In the genomic region with DNA sequence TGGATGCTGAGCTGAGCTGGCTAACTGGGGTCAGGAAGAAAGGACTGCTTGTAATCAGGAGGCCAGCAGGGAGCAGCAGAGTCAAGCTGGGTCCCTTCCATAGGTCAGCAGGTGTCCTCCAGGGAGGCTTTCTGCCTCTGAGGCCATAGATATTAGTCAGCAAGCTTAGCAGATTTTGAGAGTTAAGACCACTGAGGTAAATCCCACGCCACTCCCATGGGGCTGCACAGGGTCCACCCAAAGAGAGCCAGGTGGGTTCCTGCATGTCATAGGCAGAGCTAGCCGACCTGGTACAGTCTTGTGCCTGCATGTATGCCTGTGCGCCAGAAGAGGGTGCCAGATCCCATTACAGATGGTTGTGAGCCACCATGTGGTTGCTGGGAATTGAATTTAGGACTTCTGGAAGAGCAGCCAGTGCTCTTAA, we compare ENCODE assay signal across 8 mouse cellular contexts.
DNase-seq lines count a peak whose midpoint lies in the region; TF ChIP-seq lines count a peak whose summit lies in the region.

No protein-coding gene starts in this region.

- no peaks in the 10 kb centered on the region for H3K36me3 ChIP-seq in heart, adult 2 months (ENCODE audit: control insufficient read depth, insufficient read depth, low read length)

- peaks cover 20% of the 10 kb centered on the region for H3K4me1 ChIP-seq in heart, adult 2 months (ENCODE audit: control insufficient read depth, insufficient read depth, low read length)

- intact Hi-C loops in heart, adult 2 months (cut with DNase I): loop anchor here (2.0 kb wide), 1 partner anchor 208 kb away; no protein-coding TSS in a partner anchor
- intact Hi-C loops in heart, postnatal 25 days (cut with DNase I): loop anchor here (5.0 kb wide), 2 partner anchors 35 to 210 kb away; no protein-coding TSS in a partner anchor
- intact Hi-C loops in left cerebral cortex, postnatal 14 days (cut with DNase I): no loop called here

- TF ChIP-seq POLR2A in heart, adult 2 months (IDR thresholded peaks at IDR 0.05; ENCODE audit: insufficient read depth, low read depth, low read length): no peak

- no peak for TF ChIP-seq EP300 in heart, adult 2 months (IDR thresholded peaks at IDR 0.05; ENCODE audit: insufficient read depth, low read depth, low read length)

- no peak overlapping the region for H3K9ac ChIP-seq in heart, adult 2 months (ENCODE audit: low read depth, low read length)

- H3K79me2 ChIP-seq in heart, adult 2 months (replicated peaks; ENCODE audit: control insufficient read depth, insufficient read depth, low read length): no peaks in the 10 kb centered on the region

- H3K27ac ChIP-seq in heart, adult 2 months: no peak overlapping the region

- WGBS in heart, adult 2 months: 76% methylated on average over 3 of the region's 3 CpGs

- peak; percentile 70 for TF ChIP-seq CTCF in heart, adult 2 months (IDR thresholded peaks at IDR 0.05)

- peak in 1 of 2 experiments; percentile 38 for DNase-seq in heart, adult 2 months
- no peak for DNase-seq in heart, adult 11 months
- DNase-seq in urinary bladder, postnatal 36 days (ENCODE audit: low spot score in 2 of 2): peak; percentile 41 to 51
- DNase-seq in urinary bladder, postnatal 4 days (ENCODE audit: low spot score in 2 of 2): no peak
- DNase-seq in kidney, postnatal 10 days: peak; percentile 67
- peak; percentile 65 to 78 for DNase-seq in spleen, postnatal 4 days (ENCODE audit: low spot score in 2 of 2)
- DNase-seq in heart, postnatal 25 days (ENCODE audit: low spot score): no peak
- DNase-seq in left cerebral cortex, postnatal 14 days (ENCODE audit: low spot score in 2 of 2): no peak

- no peaks in the 10 kb centered on the region for H3K27me3 ChIP-seq in heart, adult 2 months (ENCODE audit: control insufficient read depth, insufficient read depth, low read length)

- H3K4me3 ChIP-seq in heart, adult 2 months: no peak overlapping the region

Comparison
In these comparisons a context has a peak if more than half of its experiments do, and no peak if none do; other contexts are left out.
1. DNase-seq: peak in urinary bladder, postnatal 36 days (2 of 2), kidney, postnatal 10 days (single experiment) and spleen, postnatal 4 days (2 of 2); none in heart, adult 11 months (single experiment), urinary bladder, postnatal 4 days (0 of 2), heart, postnatal 25 days (single experiment) and left cerebral cortex, postnatal 14 days (0 of 2).